Mouse (Mus musculus) testis, adult 2 months (tissue): ENCODE results near the gene C1ra.

ENCODE experiments used
- CTCF ChIP-seq: fragments of 200-500 bp; IDR thresholded peaks from 2 replicates; pipeline ENCODE4 v1.5.1; 2012; ENCODE audit warnings: low read depth, mild to moderate bottlenecking, inconsistent platforms, low read length, moderate library complexity; ENCODE audit not compliant: control insufficient read depth, insufficient read depth, insufficient replicate concordance
- POLR2A ChIP-seq: fragments of 200-500 bp; IDR thresholded peaks from 2 replicates; pipeline ENCODE4 v1.6.1; 2012; ENCODE audit warnings: low read depth, mild to moderate bottlenecking, inconsistent platforms, low read length, moderate library complexity; ENCODE audit not compliant: control insufficient read depth

GRCm38 (mm10) chr6:124463881-124464291, 48.3 kb upstream of the C1ra start:
- TF ChIP-seq POLR2A, result no peak
- no peak for TF ChIP-seq CTCF
